Mouse (Mus musculus): Measurements from ENCODE around the gene Setd1b.

Gene Setd1b

DNA sequence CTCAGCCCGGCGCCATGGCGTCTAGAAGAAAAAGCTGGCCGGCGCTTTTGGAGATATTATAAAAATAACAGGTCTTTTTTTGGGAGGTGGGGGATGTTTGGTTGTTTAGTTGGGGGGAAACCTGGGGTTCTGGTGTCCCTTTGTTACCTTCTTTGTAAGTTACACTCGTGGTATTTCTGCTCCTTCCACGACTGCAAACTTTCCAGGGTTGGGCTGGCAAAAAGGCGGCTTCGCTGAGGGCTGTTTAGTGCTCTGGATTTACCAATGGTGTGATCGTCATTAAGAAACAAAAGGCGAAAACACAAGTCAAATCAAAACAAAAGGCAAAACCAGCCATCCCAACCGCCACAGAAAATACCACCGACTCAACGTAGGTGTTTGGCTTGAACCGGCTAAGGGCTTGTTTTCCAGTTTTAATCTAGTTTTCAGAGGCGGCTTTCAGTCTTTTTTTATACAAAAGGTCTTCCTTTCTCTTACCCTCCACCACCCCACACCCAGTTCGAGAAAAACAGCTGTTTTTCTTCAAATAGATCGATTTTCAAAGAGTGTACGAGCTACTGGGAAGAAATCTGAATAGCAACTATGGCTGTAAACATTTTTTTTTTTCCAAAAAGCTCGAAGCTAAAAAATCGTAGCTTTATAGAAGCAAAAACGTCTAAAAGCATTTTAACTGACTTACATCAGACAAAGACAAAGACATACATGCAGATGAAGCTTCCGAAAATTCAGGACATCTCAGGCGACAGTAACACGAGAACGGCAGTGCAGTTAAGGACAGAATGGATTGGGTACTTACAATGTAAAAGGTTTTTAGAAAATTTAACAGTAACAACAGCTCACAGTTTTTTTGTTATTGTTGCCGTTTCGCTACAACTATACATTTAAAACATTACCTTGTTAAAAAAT lies 2.0 kb upstream of the Setd1b start:
- no peak for DNase-seq (ENCODE audit: low spot score in 2 of 2)

DNA sequence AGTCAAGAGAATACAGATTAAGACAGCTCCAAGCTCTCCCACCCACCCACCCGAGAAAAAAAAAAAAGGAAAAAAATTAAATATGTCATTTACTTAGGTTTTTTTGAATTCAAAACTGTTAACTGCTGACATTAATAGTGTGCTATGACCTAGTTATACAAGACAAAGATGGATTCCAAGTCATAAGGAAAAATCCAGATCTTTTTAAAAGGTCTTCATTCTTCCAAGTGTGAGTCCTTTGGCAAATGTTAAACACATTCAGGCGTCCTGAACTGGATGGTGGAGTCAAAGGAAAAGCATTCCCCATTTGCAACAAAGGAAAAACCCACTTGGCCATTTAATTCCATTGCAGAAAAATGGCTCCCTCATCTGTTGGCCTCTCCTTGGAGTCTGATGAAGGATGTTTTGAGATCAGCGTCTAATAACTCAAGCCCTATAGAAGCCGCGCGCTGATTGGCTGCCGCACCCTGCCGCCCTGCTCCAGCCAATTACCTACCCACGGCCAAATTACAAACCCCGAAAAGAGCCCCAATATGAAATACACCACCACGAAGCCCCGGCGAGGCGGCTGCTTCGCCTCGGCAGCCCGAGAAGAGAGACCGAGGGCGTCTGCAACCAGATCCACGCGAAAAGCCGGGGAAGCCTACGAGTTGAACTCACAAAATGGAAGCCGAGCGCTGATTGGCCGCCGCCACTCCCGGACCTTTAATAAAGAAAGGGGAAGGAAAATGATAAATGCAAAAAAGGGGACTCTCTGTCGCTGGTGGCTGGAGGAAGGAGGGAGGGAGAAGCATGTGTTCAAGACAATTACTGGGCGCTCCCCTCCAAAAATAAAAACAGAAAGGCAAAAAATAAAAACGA lies 1.1 kb upstream of the Setd1b start:
- peak; percentile 75 to 90 for DNase-seq (ENCODE audit: low spot score in 2 of 2)

DNA sequence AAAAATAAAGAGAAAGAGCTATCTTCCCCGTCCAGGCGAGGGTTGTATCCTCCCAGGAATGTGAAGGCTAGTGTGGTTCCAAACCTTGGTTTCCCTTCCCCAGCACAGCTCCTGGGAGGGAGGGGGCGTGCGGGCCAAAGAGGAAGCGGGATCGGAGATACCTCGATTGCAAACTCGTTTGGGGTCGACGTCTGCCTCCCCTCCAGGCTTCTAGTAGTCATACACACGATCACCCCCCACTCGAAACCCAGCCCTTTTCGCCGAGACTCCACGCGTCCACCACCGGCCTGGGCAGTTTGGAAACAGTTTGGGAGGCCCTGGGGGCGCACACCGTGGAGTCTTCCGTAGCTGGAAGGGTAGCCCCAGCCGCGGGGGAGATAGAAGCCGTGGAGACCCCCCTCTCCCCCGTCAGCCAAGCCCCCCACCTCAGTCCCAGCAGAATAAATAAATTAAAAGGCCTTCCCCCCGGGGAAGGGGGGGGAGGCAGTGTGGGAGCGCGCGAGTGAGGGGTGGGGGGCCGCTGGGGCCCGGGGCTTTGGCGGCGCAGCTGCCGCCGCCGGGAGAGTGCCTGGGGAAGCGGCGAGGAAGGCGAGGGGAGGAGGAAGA lies 335 bp upstream of the Setd1b start:
- peak in 1 of 2 experiments; percentile 65 for DNase-seq (ENCODE audit: low spot score in 2 of 2)

DNA sequence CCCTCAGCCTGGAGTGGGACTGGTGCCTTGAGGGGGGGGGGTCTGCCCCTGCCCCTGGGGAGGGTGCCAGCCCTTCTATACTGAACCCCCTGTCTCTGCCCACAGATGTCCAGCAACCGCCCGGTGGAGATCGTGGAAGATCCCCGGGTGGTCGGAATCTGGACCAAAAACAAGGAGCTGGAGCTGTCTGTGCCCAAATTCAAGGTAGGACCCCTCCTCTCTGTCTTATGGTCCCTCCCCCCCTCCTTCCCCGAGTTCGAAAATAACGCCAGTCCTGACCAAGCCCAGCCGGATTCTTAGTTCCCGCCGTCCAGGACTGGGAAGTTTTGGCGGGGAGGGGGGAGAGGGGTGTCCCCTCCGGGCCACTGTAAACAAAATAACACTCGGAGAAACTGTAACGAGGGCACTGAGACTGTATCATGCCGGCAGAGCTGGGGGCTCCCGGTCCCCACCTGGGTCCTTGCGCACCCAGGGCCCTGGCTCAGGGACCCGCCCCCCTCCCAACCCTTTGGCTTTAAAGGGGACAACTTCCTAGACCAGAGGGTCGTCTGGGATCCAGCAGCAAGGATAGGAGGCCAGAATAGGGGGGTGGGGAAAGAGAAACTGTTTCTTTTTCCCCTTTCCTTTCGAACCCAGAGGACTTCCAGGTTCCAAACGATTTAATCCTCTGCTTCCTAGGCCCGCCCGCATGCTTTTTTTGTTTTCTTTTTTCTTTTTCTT lies 1.4 kb downstream of the Setd1b start:
- DNase-seq (ENCODE audit: low spot score in 2 of 2), result no peak

DNA sequence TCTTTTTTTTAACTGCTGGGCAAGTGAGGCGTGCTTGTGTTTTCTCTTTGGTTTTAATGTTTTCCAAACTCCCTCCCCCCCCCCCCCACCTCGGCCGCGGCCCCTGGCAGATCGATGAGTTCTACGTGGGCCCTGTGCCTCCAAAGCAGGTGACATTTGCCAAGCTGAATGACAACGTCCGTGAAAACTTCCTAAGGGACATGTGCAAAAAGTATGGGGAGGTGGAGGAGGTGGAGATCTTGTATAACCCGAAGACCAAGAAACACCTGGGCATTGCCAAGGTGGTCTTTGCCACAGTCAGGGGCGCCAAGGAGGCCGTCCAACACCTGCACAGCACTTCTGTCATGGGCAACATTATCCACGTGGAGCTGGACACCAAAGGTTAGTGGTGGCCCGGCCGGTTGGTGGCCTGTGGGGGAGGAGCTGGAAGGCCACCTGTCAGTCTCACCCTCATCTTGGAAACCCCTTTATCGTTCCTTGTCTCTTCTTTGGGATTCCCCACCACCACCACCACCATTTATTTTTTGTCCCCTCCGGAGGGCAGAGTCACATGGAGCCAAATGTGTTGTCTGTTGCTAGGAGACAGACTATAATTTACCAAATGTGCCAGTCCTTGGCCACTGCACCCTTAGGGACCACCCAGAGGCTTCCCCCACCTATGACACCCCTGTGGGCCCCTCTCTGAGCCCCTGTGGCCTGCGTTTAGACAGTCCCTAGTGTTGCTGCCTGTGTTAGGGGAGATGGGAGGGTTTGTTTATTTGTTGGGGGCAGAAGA lies 2.2 kb downstream of the Setd1b start:
- DNase-seq (ENCODE audit: low spot score in 2 of 2), result no peak

DNA sequence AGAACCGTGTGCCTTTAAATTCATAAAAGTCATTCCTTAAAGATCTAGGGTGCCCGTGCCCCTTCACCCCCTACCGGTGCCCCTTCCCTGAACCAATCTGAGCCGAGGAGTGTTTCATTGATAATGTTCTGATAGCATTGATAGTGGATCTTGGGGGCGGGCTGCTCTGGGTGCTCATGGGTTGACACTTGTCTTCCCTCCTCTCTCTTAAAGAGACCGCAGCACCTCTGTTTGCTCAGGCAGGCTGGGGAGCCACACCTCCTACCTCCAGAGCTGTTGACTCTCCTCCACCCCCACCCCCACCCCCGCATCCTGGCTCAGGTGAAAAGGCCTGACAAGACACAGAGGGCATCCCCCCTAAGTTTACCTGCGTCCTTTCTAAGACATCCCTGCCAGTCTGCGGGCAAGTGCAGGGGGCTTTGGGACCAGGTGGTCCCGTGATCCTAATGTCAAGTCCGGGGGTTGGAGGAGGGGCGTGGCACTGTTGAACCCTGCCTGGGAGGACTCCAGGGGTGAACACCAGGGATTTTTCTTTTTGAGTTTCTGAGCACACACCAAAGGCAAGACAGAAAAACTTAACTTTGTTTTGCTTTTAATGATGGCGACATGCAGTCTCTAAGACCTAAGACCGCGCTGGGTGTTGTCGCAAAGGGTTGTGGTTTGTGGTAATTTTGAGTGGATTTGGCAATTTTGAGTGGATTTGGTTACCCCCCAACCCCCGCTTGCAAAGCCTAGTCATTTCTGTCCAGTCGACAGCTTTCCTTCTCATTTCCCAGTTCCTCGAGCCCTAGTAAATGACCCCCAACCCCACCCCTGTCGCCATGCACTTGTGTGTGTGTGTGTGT lies 3.0 kb downstream of the Setd1b start:
- no peak for DNase-seq (ENCODE audit: low spot score in 2 of 2)

DNA sequence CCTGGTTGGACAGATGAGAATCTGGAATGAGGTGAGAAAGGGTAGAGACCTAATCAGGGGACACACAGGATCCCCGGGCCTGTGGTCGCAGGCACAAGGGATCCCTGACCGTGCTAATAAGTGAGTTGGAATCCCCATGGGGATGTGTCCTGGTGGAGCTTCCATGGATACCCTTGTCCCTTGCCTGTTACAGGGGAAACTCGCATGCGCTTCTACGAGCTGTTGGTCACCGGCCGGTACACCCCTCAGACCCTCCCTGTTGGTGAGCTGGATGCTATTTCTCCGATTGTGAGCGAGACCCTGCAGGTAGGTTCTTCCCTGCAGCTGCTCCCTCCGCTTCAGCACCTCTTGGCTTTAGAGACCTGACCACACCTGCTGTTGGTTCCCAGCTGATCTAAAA lies 4.4 kb downstream of the Setd1b start:
- no peak for DNase-seq (ENCODE audit: low spot score in 2 of 2)

DNA sequence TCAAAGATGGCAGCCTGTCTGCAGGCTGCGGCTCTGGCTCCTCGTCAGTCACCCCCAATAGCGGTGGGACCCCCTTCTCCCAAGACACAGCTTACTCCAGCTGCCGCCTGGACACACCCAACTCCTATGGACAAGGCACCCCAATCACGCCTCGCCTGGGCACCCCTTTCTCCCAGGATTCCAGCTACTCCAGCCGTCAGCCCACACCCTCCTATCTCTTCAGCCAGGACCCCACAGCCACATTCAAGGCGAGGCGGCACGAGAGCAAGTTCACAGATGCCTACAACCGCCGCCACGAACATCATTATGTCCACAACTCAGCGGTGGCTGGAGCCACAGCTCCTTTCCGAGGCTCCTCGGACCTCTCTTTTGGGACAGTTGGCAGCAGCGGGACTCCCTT lies 5.6 kb downstream of the Setd1b start:
- DNase-seq (ENCODE audit: low spot score in 2 of 2), result no peak

DNA sequence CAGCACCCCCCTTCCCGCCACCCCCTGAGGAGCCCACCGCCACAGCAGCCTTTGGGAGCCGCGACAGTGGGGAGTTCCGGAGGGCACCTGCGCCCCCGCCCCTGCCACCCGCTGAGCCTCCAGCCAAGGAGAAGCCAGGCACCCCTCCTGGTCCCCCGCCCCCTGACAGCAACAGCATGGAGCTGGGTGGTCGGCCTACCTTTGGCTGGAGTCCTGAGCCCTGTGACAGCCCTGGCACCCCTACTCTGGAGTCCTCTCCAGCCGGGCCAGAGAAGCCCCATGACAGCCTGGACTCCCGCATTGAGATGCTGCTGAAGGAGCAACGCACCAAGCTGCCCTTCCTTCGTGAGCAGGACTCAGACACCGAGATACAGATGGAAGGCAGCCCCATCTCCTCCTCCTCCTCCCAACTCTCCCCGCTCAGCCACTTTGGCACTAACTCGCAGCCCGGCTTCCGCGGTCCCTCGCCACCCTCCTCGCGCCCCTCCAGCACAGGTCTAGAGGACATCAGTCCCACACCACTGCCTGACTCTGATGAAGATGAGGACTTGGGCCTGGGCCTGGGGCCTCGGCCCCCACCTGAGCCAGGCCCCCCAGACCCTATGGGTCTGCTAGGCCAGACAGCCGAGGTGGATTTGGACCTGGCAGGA lies 6.2 kb downstream of the Setd1b start:
- DNase-seq (ENCODE audit: low spot score in 2 of 2), result no peak

DNA sequence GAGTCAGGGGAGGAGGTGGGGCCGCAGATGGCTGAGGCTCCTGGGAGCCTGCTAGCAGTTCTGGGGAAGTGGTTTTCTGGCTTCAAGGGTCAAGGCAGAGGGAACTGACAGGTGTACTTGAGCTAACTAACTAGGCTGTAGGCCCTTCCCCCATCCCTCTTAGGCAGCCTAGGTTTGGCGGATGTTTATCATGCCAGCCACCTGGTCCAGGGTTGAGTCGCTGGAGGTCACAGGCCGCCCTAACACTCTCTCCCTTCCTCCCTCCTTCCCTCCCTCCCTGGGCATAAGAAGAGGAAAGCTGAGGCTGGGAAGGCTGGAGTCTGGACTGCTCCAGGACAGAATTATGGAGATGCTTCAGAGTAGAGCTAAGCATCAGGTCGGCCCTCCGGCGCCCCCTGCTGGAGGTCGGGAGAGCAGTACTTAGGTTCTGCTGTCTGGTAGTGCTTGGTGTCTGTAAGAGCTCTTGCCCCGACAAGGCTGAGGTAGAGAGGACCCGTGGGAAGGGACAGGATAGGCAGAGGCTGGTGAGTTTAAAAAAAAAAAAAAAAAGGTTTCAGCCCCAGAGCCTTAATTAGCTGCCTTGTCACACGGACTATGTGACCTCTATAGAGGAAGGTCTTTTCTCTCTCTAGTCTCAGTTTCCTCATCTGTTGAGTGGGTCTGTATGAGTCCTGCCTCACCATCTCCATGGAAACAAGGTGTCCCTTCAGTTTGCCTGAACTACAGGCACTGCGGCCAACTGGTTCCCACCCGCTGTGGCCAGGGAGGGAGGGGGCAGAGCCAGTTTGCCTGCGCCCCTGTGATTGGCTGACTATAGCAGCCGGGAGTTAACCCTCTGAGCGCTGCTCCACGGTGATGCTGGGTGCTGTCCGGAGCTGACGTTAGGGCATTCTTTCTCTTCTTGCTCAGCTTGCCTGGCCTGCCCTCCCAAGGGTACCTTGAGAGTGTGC lies 7.7 kb downstream of the Setd1b start:
- DNase-seq (ENCODE audit: low spot score in 2 of 2), result peak; percentile 89 to 92

DNA sequence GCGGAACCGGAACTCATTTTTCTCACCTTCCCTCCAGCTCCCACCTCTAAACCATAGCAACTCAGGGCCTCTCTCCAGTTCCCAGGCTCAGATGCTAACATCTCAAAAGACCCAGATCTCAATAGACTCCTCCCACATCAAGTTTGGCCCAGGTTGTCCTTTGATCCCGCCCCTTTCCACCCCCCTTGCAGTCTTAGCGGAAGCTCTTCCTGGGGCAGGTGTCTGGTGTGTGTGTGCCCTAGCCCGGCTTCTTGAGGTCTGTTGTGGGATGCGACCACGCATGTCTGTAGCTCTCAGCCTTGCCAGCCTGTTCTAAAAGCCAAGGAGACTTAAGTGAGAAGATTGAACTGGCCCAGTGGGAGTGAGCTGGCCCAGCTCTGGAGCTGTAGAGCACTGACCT lies 8.6 kb downstream of the Setd1b start:
- DNase-seq (ENCODE audit: low spot score in 2 of 2), result no peak

DNA sequence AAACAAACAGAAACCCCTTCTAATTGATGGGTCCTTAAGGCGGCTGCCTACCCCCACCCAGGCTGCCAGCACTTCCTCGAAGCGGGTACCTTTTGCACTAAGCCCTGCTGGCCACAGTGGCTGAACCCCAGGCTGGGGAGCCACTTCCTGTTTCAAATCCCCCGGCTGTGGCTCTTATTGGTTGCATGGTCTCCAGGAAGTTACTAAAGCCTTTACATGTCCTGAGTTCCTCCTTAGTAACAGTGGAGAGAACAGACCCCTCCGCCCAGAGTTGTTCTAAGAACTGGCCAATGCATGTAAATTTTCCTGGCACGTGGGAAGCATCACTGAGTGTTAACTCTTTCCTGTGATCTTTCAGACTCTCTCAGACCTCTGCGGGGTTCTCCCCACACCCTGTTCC lies 9.1 kb downstream of the Setd1b start:
- DNase-seq (ENCODE audit: low spot score in 2 of 2), result no peak

DNA sequence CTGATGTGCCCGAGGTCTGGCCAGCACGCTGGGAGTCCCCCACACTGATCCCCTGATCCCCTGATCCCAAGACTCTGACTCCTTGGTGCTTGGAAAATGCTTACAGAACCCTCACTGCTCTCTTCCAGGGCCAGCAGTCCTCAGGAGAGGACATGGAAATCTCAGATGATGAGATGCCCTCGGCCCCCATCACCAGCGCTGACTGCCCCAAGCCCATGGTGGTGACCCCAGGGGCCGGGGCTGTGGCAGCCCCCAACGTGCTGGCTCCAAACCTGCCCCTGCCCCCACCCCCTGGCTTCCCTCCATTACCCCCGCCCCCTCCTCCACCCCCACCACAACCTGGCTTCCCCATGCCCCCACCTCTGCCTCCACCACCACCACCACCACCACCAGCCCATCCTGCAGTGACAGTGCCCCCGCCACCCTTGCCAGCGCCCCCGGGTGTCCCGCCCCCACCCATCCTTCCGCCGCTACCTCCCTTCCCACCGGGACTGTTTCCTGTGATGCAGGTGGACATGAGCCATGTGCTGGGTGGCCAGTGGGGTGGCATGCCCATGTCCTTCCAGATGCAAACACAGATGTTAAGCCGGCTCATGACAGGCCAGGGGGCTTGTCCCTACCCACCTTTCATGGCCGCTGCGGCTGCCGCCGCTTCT lies 9.8 kb downstream of the Setd1b start:
- DNase-seq (ENCODE audit: low spot score in 2 of 2), result no peak

DNA sequence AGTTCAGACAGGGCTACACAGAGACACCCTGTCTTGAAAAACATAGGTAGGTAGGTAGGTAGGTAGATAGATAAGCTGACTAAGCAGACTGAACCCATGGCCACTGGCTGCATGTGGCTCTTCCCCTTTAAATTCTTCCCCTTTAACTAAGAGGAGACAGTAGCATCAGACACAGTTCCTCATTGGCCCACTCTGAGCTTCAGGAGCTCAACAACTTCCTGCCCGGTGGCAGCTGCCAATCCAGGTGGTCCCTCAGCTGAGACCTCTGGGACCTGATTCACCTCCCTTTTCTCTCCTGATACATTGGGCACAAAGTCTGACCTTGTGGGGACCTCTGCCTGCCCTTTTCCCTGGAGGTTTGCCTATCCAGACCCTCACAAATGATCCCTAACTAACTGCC lies 10.9 kb downstream of the Setd1b start:
- DNase-seq (ENCODE audit: low spot score in 2 of 2), result no peak

DNA sequence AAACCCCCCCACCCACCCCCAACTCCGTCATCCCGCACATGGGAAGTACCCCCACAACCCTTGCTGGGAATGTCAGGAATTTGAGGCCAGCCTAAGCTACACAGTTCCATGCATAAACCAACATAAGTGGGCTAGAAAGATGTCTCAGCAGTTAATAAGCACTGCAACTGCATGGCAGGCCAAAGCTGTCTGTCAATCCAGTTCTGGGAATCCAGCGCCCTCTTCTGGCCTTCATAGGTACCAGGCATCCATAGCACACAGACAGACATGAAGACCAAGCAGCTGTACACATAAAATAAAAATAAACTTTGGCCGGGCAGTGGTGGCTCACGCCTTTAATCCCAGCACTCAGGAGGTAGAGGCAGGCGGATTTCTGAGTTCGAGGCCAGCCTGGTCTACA lies 13.4 kb downstream of the Setd1b start:
- peak in 1 of 2 experiments; percentile 75 for DNase-seq (ENCODE audit: low spot score in 2 of 2)

DNA sequence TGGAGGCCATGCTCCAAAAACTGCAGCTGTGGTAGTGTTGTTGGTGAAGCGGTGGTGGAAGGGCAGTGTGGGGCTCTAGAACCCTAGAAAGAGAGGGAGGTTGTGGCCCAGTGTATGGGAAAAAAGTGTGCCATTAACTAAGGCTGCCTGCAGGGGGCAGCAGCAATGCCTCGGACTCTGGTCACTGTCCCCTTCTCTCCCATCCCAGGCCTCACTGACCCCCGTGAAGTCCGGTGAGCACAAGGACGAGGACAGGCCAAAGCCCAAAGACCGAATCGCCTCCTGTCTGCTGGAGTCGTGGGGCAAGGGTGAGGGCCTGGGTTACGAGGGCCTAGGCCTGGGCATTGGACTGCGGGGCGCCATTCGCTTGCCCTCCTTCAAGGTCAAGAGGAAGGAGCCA lies 14.8 kb downstream of the Setd1b start:
- no peak for DNase-seq (ENCODE audit: low spot score in 2 of 2)

DNA sequence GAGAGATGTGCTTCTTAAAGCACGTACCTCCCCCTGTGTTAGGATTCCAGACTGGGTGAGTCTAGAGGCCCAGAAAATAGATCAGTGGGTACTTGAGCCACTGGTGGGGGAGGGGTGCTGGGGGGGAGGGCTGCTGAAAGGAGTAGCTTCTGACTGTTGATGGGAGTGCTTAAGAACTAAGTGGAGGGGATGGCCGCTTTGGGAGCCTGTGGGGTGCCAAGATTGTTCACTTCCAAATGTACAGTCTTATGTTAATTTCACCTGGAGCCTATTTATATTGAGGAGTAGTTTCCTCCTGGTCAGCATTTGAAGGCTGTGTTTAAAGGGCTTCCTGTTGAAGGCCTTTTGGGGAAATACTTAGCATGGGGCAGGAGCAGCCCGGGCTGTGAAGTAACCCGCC lies 16.0 kb downstream of the Setd1b start:
- no peak for DNase-seq (ENCODE audit: low spot score in 2 of 2)

DNA sequence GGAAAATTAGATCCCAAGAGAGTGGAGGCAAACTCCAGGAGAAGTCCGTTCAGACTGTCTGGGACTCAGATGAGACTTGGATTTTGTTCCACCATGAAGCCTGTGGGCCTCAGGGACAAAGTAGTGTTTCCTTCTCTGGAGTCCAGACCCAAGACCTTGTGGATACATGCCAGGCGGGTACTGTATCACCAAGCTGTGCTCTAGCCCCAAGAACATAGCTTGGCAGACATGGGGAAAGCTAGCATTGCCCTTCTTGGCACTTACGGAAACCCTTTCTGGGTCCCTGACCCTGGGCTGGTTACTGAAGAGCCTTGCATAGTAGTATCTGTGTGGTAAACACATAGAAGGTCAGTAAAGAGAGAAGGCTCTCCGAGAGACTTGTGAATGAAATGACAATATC lies 17.5 kb downstream of the Setd1b start:
- DNase-seq (ENCODE audit: low spot score in 2 of 2), result no peak

Data from cerebellum, postnatal 4 days (tissue).